Mouse (Mus musculus) liver, adult 2 months (tissue): ENCODE results near the gene Cdkal1.

Experiments used
- CTCF ChIP-seq: fragments of 200-500 bp; IDR thresholded peaks from 2 replicates; pipeline ENCODE4 v1.5.1; 2011; ENCODE audit warnings: low read depth, low read length, control low read depth
- POLR2A ChIP-seq: fragments of 200-500 bp; IDR thresholded peaks from 2 replicates; pipeline ENCODE4 v1.6.1; 2011; ENCODE audit warnings: low read length, control low read depth; ENCODE audit not compliant: insufficient read depth; ENCODE audit errors: extremely low read depth

GRCm38 (mm10) chr13:29416450-29417136 is 438.9 kb downstream of the Cdkal1 start:
- TF ChIP-seq CTCF = no peak
- no peak for TF ChIP-seq POLR2A
